Mouse (Mus musculus) lung, postnatal 0 days (tissue): ENCODE measurements at regions not wholly inside any gene's neighbourhood (a gene's known extent, or its start where the extent isn't known, plus 50 kb on each side); places are given as distances from the start of the nearest gene placed in this dataset.

Experiments used
- ATAC-seq: fragments of 200-750 bp; cut with Nextera tagmentation; 2 replicates; pipeline ENCODE4 v1.8.0; 2017; ENCODE audit warnings: moderate library complexity
- DNase-seq: peaks from one replicate; pipeline ENCODE4 v3.0.0-alpha.2; 2016; ENCODE audit warnings: low spot score
- H3K27ac ChIP-seq: fragments of 300-500 bp; sonication (generic); 2 replicates; pipeline ENCODE4 v1.5.1; 2014; ENCODE audit warnings: antibody characterized with exemption, mild to moderate bottlenecking, low read length, mixed read lengths
- H3K27me3 ChIP-seq: fragments of 300-500 bp; sonication (generic); replicated peaks from 2 replicates; pipeline ENCODE4 v1.6.1; 2014; ENCODE audit warnings: low read length, mixed read lengths; ENCODE audit not compliant: insufficient read depth
- H3K36me3 ChIP-seq: fragments of 300-500 bp; sonication (generic); 2 replicates; pipeline ENCODE4 v1.6.1; 2014; ENCODE audit warnings: low read length, mixed read lengths; ENCODE audit not compliant: insufficient read depth
- H3K4me1 ChIP-seq: fragments of 300-500 bp; sonication (generic); 2 replicates; pipeline ENCODE4 v1.6.1; 2014; ENCODE audit warnings: antibody characterized with exemption, low read depth, low read length, mixed read lengths; ENCODE audit not compliant: insufficient read depth
- H3K4me2 ChIP-seq: fragments of 300-500 bp; sonication (generic); replicated peaks from 2 replicates; pipeline ENCODE4 v1.6.1; 2014; ENCODE audit warnings: low read depth, mild to moderate bottlenecking, low read length, moderate library complexity, mixed read lengths
- H3K4me3 ChIP-seq: fragments of 300-500 bp; sonication (generic); 2 replicates; pipeline ENCODE4 v1.5.1; 2014; ENCODE audit warnings: low read depth, low read length
- H3K9ac ChIP-seq: fragments of 300-500 bp; sonication (generic); replicated peaks from 2 replicates; pipeline ENCODE4 v1.6.1; 2014; ENCODE audit warnings: low read depth, mild to moderate bottlenecking
- H3K9me3 ChIP-seq: fragments of 300-500 bp; sonication (generic); 2 replicates; pipeline ENCODE4 v1.6.1; 2016; ENCODE audit warnings: low read length, mixed read lengths
- CTCF ChIP-seq: IDR thresholded peaks from 2 replicates; pipeline ENCODE4 v1.5.1; 2016; ENCODE audit warnings: antibody characterized with exemption, mild to moderate bottlenecking
- EP300 ChIP-seq: IDR thresholded peaks from 2 replicates; pipeline ENCODE4 v1.6.1; 2016; ENCODE audit warnings: antibody characterized with exemption, mild to moderate bottlenecking, control low read depth
- WGBS: fragments of 180-500 bp; shearing (Covaris S2); extraction: QIAGEN DNeasy Blood & Tissue Kit; methylation state at CpG from one replicate; pipeline ENCODE4 v1.1.7; 2014; 5-methylcytosine and 5-hydroxymethylcytosine counted together

- 40% methylated on average over 1 of the region's 1 CpGs for WGBS
- H3K27ac ChIP-seq: no peak overlapping the region
- TF ChIP-seq EP300 (no peak), CTCF (no peak)
- H3K9ac ChIP-seq: no peak overlapping the region
- no peak overlapping the region for H3K4me3 ChIP-seq
- no peaks in the 10 kb centered on the region for H3K9me3 ChIP-seq
- no peaks in the 10 kb centered on the region for H3K27me3 ChIP-seq
- DNase-seq (no peak), ATAC-seq (no peak)
- no peaks in the 10 kb centered on the region for H3K36me3 ChIP-seq
- no peaks in the 10 kb centered on the region for H3K4me1 ChIP-seq
- H3K4me2 ChIP-seq: no peak overlapping the region
Measured at GRCm38 (mm10) chrX:112801113-112801512, 102.7 kb upstream of the Pof1b start.

GRCm38 (mm10) chrX:112778434-112778833, 80.0 kb upstream of the Pof1b start:
- DNase-seq: peak; percentile 24
- Histone ChIP-seq H3K4me1 (no peaks in the 10 kb centered on the region), H3K9me3 (no peaks in the 10 kb centered on the region), H3K27ac (no peak overlapping the region), H3K27me3 (no peaks in the 10 kb centered on the region), H3K36me3 (no peaks in the 10 kb centered on the region), H3K4me3 (no peak overlapping the region), H3K9ac (no peak overlapping the region), H3K4me2 (no peak overlapping the region)
- TF ChIP-seq EP300 (no peak), CTCF (no peak)
- ATAC-seq: peak; percentile 69
- WGBS: 43% methylated on average over 1 of the region's 1 CpGs

- no peak overlapping the region for H3K27ac ChIP-seq
- H3K9ac ChIP-seq: no peak overlapping the region
- DNase-seq (no peak), ATAC-seq (no peak)
- WGBS: 52% methylated on average over 1 of the region's 1 CpGs
- H3K36me3 ChIP-seq: no peaks in the 10 kb centered on the region
- TF ChIP-seq CTCF (no peak), EP300 (no peak)
- H3K4me1 ChIP-seq: no peaks in the 10 kb centered on the region
- H3K4me3 ChIP-seq: no peak overlapping the region
- H3K4me2 ChIP-seq: no peak overlapping the region
- no peaks in the 10 kb centered on the region for H3K27me3 ChIP-seq
- no peaks in the 10 kb centered on the region for H3K9me3 ChIP-seq
Measured at GRCm38 (mm10) chrX:112755976-112756375, 57.5 kb upstream of the Pof1b start.
